Mouse (Mus musculus) spleen, adult 2 months (tissue): ENCODE results near the gene Zzef1.

ENCODE experiments used
- CTCF ChIP-seq: fragments of 200-500 bp; IDR thresholded peaks from 2 replicates; pipeline ENCODE4 v1.5.1; 2011; ENCODE audit warnings: mild to moderate bottlenecking, inconsistent platforms; ENCODE audit not compliant: insufficient read depth, insufficient read length, insufficient replicate concordance; ENCODE audit errors: extremely low read depth
- POLR2A ChIP-seq: fragments of 200-500 bp; IDR thresholded peaks from 2 replicates; pipeline ENCODE4 v1.6.1; 2011; ENCODE audit warnings: low read depth, low read length, inconsistent platforms

DNA sequence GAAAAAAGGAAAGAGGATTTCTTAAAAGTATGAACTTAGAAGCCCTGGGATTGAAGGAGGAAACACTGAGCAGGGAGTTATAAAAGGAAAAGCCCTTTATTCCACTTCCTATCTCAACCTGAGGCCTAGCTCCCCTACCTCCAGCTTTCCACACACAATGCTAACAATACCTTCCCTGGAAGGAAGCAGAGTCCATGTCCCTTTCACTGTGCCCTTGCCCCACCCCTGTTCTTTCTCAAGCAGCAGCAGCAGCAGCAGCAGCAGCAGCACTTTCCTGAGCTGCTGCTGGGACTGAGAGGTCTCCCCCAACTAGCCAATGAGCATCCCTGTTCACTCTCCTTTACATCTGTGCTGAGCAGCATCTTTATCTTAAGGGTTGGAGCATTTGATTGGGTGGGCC is 17.1 kb upstream of the Zzef1 start:
- TF ChIP-seq CTCF: no peak
- TF ChIP-seq POLR2A: no peak
